Mouse (Mus musculus) midbrain, embryonic 12.5 days (tissue): ENCODE results near the gene Nlgn1. TPM values are rescaled to one million over a fixed set of nuclear protein-coding genes. Genes with fewer than 3 reads are reported as not detected.

Experiments
- ATAC-seq: fragments of 200-750 bp; cut with Nextera tagmentation; 2 replicates; pipeline ENCODE4 v1.8.0; 2017; ENCODE audit warnings: low read depth, moderate TSS enrichment, moderate library complexity; ENCODE audit not compliant: low FRiP score
- H3K27ac ChIP-seq: fragments of 300-500 bp; sonication (generic); replicated peaks from 2 replicates; pipeline ENCODE4 v1.5.1; 2016; ENCODE audit warnings: mild to moderate bottlenecking
- H3K27me3 ChIP-seq: fragments of 300-500 bp; sonication (generic); 2 replicates; pipeline ENCODE4 v1.6.1; 2016; ENCODE audit warnings: mild to moderate bottlenecking
- H3K36me3 ChIP-seq: fragments of 300-500 bp; sonication (generic); 2 replicates; pipeline ENCODE4 v1.6.1; 2016
- H3K4me1 ChIP-seq: fragments of 300-500 bp; sonication (generic); 2 replicates; pipeline ENCODE4 v1.6.1; 2016
- H3K4me2 ChIP-seq: fragments of 300-500 bp; sonication (generic); replicated peaks from 2 replicates; pipeline ENCODE4 v1.6.1; 2016; ENCODE audit warnings: mild to moderate bottlenecking, moderate library complexity
- H3K4me3 ChIP-seq: fragments of 300-500 bp; sonication (generic); 2 replicates; pipeline ENCODE4 v1.5.1; 2016; ENCODE audit warnings: mild to moderate bottlenecking
- H3K9ac ChIP-seq: fragments of 300-500 bp; sonication (generic); replicated peaks from 2 replicates; pipeline ENCODE4 v1.6.1; 2016; ENCODE audit warnings: mild to moderate bottlenecking, moderate library complexity
- H3K9me3 ChIP-seq: fragments of 300-500 bp; sonication (generic); 2 replicates; pipeline ENCODE4 v1.6.1; 2016; ENCODE audit warnings: mild to moderate bottlenecking
- WGBS: fragments of 180-500 bp; shearing (Covaris S2); methylation state at CpG from one replicate; pipeline ENCODE4 v1.1.7; 2016; 5-methylcytosine and 5-hydroxymethylcytosine counted together
- polyA plus RNA-seq: library from polyadenylated mRNA; unstranded; fragments of >200 nt; fragmentation: Nextera tagmentation; extraction: Ambion mirVana; gene quantifications from 2 replicates; pipeline ENCODE4 v1.2.1, GENCODE M21; 2016

The Nlgn1 gene
- polyA plus RNA-seq, 1 experiment from 2014 or later: 8.9 TPM

DNA sequence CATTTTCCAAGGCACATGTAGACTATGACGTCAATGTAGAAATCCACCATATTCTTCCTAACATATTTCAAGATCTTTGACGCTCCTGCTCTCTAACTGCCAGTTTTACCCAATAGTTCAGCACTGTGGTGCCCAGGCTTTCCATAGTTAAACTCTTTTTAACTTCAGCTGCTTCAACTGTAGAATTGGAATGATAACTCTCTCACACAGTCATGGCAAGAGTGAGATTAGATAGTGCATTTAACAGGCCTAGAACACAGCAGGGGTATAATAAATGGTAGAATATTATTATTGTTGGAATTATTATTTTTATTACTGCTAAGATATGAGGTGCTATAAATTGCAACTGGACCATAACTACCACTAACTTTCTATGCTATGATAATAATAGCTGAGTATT, 574.4 kb downstream of the Nlgn1 start:
- H3K9me3 ChIP-seq: no peaks in the 10 kb centered on the region
- no peak overlapping the region for H3K27ac ChIP-seq
- no peaks in the 10 kb centered on the region for H3K4me1 ChIP-seq
- no peak overlapping the region for H3K4me3 ChIP-seq
- no peak overlapping the region for H3K4me2 ChIP-seq
- H3K36me3 ChIP-seq: no peaks in the 10 kb centered on the region
- 93% methylated on average over 2 of the region's 2 CpGs for WGBS
- H3K9ac ChIP-seq: no peak overlapping the region
- no peak for ATAC-seq
- no peaks in the 10 kb centered on the region for H3K27me3 ChIP-seq

DNA sequence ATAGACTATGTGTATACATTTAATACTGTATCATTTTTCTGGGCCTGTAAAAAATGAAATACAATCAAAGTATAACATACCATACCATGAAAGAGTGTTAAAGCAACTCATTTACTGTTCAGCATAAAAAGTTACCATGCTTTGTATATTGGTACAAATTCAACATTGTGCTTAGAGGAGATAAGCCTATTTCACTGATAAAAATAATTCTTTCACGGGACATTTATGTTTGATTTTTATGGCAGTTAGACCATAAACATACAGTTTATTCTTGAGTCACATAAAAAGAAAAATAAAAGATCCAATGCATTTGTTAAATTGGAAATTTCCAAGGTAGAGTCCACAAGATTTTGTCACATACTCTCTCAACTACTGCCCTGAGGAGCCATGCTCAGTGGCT, 608.1 kb downstream of the Nlgn1 start:
- H3K9me3 ChIP-seq: no peaks in the 10 kb centered on the region
- 88% methylated on average over 1 of the region's 1 CpGs for WGBS
- no peak for ATAC-seq

DNA sequence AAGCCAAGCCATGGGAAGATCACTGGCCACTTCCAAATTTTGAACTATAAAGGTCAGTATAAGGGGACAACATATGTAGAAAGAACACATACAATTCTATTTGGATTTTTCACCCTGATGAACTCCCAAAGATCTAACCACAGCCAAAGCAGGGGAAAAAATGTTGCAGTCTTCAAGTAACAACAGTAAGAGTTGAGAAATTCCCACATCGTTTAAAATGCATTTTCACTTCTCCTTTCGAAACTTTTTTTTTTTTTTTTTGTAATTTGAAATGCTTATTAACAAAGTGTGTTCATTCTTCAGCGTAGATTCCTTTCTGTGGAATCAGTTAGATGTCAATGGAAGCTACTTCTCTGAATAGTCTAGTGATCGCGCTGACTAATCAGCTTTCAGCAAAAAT, 610.8 kb downstream of the Nlgn1 start:
- no peaks in the 10 kb centered on the region for H3K4me1 ChIP-seq
- no peak overlapping the region for H3K4me3 ChIP-seq
- no peak overlapping the region for H3K4me2 ChIP-seq
- H3K9me3 ChIP-seq: no peaks in the 10 kb centered on the region
- no peaks in the 10 kb centered on the region for H3K27me3 ChIP-seq
- 70% methylated on average over 5 of the region's 5 CpGs for WGBS
- H3K27ac ChIP-seq: no peak overlapping the region
- no peak for ATAC-seq
- H3K9ac ChIP-seq: no peak overlapping the region
- no peaks in the 10 kb centered on the region for H3K36me3 ChIP-seq

More for the DNA sequence above, 608.1 kb downstream of the Nlgn1 start:
- Histone ChIP-seq H3K9ac (no peak overlapping the region), H3K4me3 (no peak overlapping the region), H3K4me2 (no peak overlapping the region), H3K27ac (no peak overlapping the region), H3K36me3 (no peaks in the 10 kb centered on the region), H3K27me3 (no peaks in the 10 kb centered on the region), H3K4me1 (no peaks in the 10 kb centered on the region)

DNA sequence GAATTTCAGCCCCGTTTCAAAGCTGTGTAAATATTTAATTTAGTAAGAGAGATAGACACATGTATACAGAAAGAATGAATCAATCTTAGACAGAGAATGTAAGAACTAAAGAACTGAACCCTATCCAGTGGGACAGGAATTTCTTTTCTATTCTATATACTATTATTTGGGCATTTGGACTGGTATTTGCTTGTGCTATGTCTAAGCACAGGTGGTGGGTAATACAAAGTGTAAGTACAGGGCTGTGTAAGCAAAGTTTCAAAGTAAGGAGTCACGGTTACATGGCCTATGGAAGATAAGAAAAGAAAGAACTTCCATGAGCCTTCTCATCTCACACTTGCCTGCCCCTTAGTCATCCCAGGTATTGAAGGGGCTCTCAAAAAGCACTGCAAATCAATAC, 624.9 kb downstream of the Nlgn1 start:
- Histone ChIP-seq H3K4me2 (no peak overlapping the region), H3K9me3 (no peaks in the 10 kb centered on the region), H3K27me3 (no peaks in the 10 kb centered on the region), H3K36me3 (no peaks in the 10 kb centered on the region), H3K9ac (no peak overlapping the region), H3K27ac (no peak overlapping the region), H3K4me1 (no peaks in the 10 kb centered on the region), H3K4me3 (no peak overlapping the region)
- no peak for ATAC-seq
- 69% methylated on average over 2 of the region's 2 CpGs for WGBS

DNA sequence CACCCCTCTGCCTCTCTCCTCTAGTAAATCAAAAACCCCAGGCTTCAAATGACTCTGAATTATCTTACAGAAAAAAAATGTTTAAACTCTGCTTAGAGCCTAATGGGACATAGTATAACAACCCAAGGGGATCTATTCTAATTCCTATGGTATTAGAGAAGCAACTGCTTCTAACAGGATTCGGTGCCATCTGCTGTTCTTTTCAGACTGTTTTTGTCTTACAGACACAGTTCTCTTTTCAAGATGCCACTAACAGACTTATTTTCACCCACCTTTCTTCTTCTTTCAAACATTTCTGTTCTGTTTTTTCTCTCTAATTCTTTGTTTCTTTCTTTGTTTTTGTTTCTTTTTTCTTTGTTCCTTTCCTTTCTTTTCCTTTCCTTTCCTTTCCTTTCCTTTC, 635.0 kb downstream of the Nlgn1 start:
- Histone ChIP-seq H3K4me3 (no peak overlapping the region), H3K27ac (no peak overlapping the region), H3K9ac (no peak overlapping the region), H3K4me1 (no peaks in the 10 kb centered on the region), H3K36me3 (no peaks in the 10 kb centered on the region), H3K9me3 (no peaks in the 10 kb centered on the region), H3K4me2 (no peak overlapping the region), H3K27me3 (no peaks in the 10 kb centered on the region)
- ATAC-seq: no peak
- WGBS: 60% methylated on average over 1 of the region's 1 CpGs

DNA sequence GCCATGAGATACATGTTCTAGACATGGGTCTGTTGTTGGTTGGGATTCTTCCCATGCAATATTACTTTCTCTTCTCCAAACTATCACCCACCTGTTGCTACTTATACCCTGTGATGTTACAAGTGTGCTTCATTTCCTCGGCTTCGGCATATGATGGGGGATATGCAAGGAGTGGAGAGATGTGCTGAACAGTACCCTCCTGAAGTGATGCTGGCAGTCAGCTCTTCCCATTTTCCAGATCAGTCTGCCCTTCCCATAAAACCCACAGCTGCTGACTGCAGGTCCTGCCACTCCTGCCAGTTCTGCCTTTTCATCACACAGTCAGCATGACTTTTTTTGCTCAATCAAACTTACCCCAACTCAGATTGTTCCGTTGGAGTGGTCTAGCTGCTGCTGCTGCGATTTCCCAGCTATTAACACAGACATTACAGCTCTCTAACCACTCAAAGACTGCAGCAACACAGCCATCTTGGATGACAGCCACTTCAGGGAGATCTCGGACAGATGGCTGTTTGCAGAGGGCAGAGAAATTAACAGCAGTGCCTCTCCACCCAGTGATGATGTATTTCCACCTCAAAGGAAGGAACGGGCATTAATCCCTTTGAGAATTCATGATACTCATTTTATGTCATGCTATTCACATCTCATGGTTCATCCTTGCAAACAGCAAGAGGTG, 643.3 kb downstream of the Nlgn1 start:
- no peaks in the 10 kb centered on the region for H3K9me3 ChIP-seq
- no peak overlapping the region for H3K27ac ChIP-seq
- no peaks in the 10 kb centered on the region for H3K27me3 ChIP-seq
- H3K4me3 ChIP-seq: no peak overlapping the region
- no peak overlapping the region for H3K4me2 ChIP-seq
- H3K4me1 ChIP-seq: no peaks in the 10 kb centered on the region
- H3K36me3 ChIP-seq: no peaks in the 10 kb centered on the region
- no peak overlapping the region for H3K9ac ChIP-seq
- WGBS: 79% methylated on average over 6 of the region's 6 CpGs
- ATAC-seq: no peak

DNA sequence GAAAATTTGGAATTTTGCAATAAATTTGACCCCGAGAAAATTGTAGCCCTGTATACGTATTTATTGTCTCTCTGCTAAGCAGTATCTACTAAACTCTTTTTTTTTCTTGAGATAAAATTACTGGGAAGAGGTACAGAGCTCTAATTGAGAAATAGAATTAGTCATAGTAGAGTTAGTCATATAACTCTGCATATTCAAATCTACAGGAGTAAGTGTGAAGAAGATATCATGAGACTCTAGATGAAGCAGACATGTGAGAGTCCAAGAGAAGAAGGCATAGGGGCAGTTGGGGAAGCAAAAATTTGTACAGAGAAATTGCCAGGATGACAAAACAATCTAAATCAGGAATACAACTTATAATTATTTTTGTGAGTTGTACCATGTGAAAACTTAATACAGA, 648.6 kb downstream of the Nlgn1 start:
- H3K4me3 ChIP-seq: no peak overlapping the region
- H3K27me3 ChIP-seq: no peaks in the 10 kb centered on the region
- ATAC-seq: no peak
- 91% methylated on average over 2 of the region's 2 CpGs for WGBS
- no peaks in the 10 kb centered on the region for H3K4me1 ChIP-seq
- H3K9ac ChIP-seq: no peak overlapping the region
- no peaks in the 10 kb centered on the region for H3K36me3 ChIP-seq
- H3K4me2 ChIP-seq: no peak overlapping the region
- H3K27ac ChIP-seq: no peak overlapping the region
- H3K9me3 ChIP-seq: no peaks in the 10 kb centered on the region

DNA sequence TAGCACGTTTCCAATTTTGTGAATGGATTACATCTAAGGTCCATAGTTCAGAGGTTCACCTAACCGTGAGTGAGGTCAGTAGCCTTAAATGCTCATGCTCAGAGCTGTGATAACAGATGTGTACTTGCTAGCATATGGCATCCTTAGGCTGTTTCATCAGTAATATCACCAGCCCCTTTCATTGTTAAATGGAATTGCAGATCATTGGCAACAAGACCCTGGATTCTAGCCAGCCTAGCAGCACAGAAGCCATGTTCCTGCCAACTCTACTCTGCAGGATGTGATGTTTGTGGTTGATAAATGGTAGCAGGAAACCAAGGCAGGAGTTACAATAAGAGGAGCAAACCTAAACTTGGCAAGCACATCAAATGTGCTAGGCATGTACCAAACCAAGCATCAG, 652.9 kb downstream of the Nlgn1 start:
- 81% methylated on average over 2 of the region's 2 CpGs for WGBS
- no peak overlapping the region for H3K9ac ChIP-seq

DNA sequence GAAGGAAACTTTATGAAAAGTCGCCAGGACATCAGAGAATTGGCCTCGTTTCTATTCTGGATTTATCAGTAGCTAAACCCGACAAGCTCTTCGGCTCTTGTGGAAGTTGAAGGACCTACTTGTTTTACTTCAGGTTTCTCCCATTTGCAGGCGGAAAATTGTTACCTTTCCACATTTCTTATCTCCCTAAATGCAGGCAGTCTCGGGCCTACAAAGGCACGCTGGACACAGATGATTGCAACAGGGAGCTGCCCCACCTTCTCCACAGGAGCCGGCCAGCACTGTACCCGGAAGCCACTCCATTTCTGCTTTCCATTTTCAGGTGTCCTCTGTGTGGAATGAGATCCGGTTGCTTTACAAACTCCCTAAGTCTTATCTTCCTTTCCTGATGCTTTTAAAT, 656.4 kb downstream of the Nlgn1 start:
- Histone ChIP-seq H3K9ac (no peak overlapping the region), H3K4me1 (0 out of 2 replicates have a peak, but pooled peaks cover 7% of the 10 kb centered on the region), H3K4me3 (no peak overlapping the region), H3K36me3 (no peaks in the 10 kb centered on the region), H3K4me2 (no peak overlapping the region), H3K27me3 (no peaks in the 10 kb centered on the region), H3K9me3 (no peaks in the 10 kb centered on the region), H3K27ac (no peak overlapping the region)
- WGBS: 88% methylated on average over 10 of the region's 10 CpGs
- ATAC-seq: no peak

More for the DNA sequence above, 652.9 kb downstream of the Nlgn1 start:
- no peaks in the 10 kb centered on the region for H3K36me3 ChIP-seq
- no peak overlapping the region for H3K27ac ChIP-seq
- no peak for ATAC-seq
- no peaks in the 10 kb centered on the region for H3K9me3 ChIP-seq
- H3K4me2 ChIP-seq: no peak overlapping the region
- H3K4me3 ChIP-seq: no peak overlapping the region
- H3K27me3 ChIP-seq: no peaks in the 10 kb centered on the region
- no peaks in the 10 kb centered on the region for H3K4me1 ChIP-seq

DNA sequence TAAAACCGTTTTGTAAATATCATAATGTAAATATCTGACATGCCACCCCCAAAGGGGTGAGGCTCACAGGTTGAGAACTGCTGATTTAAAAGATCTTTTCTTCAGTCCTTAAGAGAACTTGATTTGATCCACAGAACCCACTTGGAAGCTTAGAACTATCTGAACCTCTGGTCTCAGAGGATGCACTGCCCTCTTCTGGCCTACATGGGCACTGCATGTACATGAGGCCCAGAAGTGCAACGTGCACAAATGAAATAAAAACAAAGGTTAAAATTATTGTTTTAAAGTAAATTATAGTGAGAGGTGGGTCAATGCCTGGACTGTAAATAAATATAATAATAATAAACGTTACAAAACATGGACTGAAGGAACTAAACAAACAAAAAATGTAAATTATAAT, 657.2 kb downstream of the Nlgn1 start:
- no peak overlapping the region for H3K4me2 ChIP-seq
- H3K4me3 ChIP-seq: no peak overlapping the region
- 55% methylated on average over 3 of the region's 3 CpGs for WGBS
- H3K9me3 ChIP-seq: no peaks in the 10 kb centered on the region
- 0 out of 2 replicates have a peak, but pooled peaks cover 7% of the 10 kb centered on the region for H3K4me1 ChIP-seq
- no peaks in the 10 kb centered on the region for H3K36me3 ChIP-seq
- no peak for ATAC-seq
- no peak overlapping the region for H3K27ac ChIP-seq
- no peak overlapping the region for H3K9ac ChIP-seq
- no peaks in the 10 kb centered on the region for H3K27me3 ChIP-seq

DNA sequence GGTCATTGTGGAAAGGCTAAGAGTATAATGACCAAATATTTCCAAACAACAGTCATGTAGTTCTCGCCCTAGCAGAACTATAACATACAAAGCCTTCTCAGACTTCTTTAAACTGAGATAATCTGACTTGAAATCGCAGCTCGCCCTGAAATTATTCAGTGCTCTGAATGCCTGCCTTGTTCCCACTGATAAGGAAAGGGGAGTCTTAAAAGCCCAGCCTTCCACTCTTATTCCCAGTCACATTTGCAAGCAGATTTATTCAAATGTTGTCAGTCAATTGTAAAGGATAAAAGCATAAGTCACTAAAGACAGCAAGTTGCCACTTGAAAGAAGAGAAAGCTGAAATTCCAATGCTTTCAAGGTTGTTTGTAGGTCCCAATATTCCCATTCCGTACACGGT, 658.9 kb downstream of the Nlgn1 start:
- no peaks in the 10 kb centered on the region for H3K27me3 ChIP-seq
- no peak overlapping the region for H3K9ac ChIP-seq
- WGBS: 35% methylated on average over 5 of the region's 5 CpGs
- H3K27ac ChIP-seq: no peak overlapping the region
- H3K4me3 ChIP-seq: no peak overlapping the region
- 0 out of 2 replicates have a peak, but pooled peaks cover 7% of the 10 kb centered on the region for H3K4me1 ChIP-seq
- H3K9me3 ChIP-seq: no peaks in the 10 kb centered on the region
- ATAC-seq: 0 out of 2 replicates have a peak, but pooled peaks have one; percentile 45
- no peak overlapping the region for H3K4me2 ChIP-seq
- H3K36me3 ChIP-seq: no peaks in the 10 kb centered on the region

DNA sequence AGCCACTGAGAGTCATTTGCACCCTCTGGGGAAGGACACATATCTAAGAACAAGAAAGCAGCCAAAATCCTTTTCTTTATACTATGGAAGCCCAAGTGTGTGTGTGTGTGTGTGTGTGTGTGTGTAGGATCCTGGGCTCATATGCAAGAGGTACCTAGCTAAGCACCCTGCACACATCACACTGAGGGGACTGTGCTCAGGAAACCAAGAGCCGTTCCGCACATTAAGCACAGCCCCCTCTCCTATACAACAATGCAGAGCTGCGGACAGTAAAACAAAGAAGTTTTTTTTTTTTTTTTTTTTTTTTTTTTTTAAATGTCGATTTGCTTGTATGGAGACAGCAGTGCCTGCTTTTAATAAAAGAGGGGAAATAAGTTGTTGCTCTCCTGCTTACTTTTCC, 659.5 kb downstream of the Nlgn1 start:
- no peaks in the 10 kb centered on the region for H3K36me3 ChIP-seq
- ATAC-seq: peak; percentile 71; the same call in 1 of the 2 replicates
- H3K27me3 ChIP-seq: no peaks in the 10 kb centered on the region
- 73% methylated on average over 4 of the region's 4 CpGs for WGBS
- H3K9me3 ChIP-seq: no peaks in the 10 kb centered on the region
- no peak overlapping the region for H3K27ac ChIP-seq
- no peak overlapping the region for H3K9ac ChIP-seq
- no peak overlapping the region for H3K4me2 ChIP-seq
- H3K4me1 ChIP-seq: 0 out of 2 replicates have a peak, but pooled peaks cover 7% of the 10 kb centered on the region
- H3K4me3 ChIP-seq: no peak overlapping the region

DNA sequence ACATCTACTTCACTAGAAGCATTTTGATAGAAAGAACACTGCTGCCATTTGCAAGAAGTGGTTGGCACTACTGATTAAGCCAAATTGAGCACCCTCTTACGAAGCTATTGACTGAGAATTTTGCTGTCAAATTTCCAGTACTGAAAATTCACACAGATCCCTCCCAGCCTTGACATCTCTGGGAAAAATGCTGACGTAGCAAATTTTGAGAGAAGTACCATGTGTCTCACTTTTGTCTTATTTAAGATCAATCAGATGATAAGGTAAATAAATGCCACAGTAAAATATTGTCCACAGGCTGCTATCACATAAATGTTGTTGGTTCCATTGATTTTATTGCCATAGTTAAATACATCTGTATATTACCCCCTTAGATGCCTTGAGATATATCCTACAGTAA, 668.8 kb downstream of the Nlgn1 start:
- 84% methylated on average over 2 of the region's 2 CpGs for WGBS
- H3K4me3 ChIP-seq: no peak overlapping the region
- no peaks in the 10 kb centered on the region for H3K27me3 ChIP-seq
- ATAC-seq: no peak
- no peaks in the 10 kb centered on the region for H3K36me3 ChIP-seq
- H3K9ac ChIP-seq: no peak overlapping the region
- H3K4me2 ChIP-seq: no peak overlapping the region
- H3K4me1 ChIP-seq: no peaks in the 10 kb centered on the region; the same call in 1 of the 2 replicates
- H3K9me3 ChIP-seq: no peaks in the 10 kb centered on the region
- H3K27ac ChIP-seq: no peak overlapping the region
